Mouse (Mus musculus): Measurements from ENCODE around the gene Esrra.
A peak's percentile ranks its signal among the peaks of the same experiment; 100 is the strongest.

Esrra gene

DNA sequence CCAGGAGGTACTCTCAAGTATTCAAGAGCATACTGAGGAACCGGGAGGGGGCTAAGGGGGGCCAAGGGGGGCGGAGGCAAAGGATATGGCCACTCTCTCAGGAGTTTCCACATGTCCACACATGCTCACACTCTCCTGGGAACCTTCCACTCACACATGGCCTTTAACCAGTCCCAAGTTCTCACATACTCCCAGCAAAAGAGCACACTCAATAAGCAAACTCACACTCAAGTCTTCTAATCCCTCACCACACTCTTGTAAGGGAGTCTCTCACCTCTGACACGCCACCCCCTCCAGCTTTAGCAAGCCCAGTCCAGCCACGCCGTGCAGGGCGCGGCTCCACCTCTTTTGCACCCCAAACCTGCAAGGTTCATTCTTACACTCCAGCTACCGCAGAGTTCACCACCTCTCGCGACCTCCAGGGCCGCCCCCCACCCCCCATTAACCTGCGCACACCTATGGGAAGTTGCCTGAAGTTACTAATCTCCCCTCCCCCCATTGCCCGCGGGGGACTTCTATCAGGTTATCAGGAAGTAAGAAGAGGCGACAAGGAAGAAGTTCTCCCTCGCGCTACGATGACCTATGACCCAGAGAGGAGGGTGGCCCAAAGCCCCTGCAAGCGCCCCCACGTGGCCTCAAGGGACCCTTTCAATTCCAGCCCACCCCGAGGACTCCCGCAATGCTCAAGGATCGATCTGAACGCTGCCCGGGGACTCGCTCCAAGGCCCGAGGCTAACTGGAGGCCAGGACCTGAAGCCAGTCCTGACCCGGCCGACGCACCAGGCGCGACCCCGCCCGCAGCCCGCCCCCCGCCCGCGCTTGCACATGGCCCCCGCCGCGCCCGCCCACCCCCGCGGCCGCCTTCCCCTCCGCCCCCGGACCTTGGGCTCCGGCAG, 624 bp downstream of the Esrra start:
- DNase-seq (ENCODE audit: low read depth) = peak; percentile 41

DNA sequence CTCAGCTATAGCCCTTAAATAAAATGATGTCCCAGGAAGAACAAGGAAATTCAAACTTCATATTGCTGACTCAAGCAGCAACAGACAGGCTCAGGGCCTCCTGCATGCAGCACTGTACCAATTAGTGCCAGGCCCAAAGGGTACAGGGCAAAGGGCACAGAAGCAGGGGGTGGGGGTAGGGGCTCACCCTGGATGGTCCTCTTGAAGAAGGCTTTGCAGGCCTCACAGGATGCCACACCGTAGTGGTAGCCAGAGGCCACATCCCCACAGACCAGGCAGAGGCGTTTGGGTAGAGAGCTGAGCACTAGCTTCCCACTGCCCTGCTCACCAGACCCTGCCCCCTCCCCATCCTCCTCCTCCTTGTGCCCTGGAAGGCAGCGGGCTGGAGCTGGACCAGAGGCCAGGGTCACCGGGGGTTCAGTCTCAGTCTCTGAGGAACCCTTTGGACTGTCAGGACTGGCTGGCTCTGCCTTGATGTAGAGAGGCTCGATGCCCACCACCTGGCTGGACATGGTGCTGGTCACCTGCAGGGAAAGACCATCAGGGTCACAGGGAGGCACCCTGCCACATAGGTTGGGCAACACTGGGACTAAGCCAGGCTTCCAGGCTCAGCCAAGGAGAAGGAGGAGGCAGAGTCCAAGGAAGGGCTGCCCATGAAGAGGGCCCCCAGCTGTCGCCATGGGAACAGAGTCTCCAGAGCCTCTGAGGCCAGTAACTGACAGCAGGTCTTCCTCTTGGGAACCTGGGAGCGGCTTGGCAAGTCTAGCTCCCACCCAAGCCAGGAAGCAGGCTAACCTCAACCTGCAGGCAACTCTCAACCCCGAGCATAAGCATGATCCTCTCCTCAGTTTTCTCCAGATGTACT, 1.5 kb downstream of the Esrra start:
- DNase-seq (ENCODE audit: low read depth) = peak; percentile 69

DNA sequence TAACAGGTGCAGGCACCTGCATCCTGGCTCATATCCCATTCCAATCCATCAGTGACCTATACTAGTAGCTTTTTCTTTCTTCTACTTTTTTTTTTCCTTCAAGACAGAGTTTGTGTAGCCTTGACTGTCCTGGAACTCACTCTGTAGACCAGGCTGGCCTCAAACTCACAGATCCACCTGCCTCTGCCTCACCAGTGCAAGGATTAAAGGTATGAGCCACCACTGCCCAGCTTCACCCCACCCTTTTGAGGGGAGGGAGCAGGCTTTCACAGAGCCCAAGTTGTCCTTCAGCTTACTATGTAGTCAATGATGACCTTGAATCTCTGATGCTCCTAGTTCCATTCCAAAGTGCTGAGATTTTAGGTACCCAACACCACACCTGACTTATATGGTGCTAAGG, 2.2 kb downstream of the Esrra start:
- DNase-seq (ENCODE audit: low read depth) = no peak

DNA sequence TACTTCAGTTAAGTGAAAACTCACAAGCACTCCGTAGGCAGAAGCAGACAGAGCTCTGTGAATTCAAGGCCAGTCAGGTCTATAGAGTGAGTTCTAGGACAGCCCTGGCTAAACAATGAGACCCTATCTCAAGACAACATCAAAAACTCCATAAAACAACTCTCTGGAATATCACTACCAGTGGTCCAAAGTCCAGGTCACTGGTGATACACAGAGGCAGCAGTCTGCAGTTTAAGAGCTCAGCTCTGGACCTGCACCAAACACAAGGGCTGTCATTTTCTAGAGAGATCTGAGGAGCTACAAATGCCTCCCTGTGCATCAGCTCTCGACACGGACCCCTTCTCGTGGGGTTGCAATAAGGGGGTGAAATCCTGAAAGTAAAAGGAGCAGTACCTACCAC, 3.3 kb downstream of the Esrra start:
- DNase-seq (ENCODE audit: low read depth) = no peak

DNA sequence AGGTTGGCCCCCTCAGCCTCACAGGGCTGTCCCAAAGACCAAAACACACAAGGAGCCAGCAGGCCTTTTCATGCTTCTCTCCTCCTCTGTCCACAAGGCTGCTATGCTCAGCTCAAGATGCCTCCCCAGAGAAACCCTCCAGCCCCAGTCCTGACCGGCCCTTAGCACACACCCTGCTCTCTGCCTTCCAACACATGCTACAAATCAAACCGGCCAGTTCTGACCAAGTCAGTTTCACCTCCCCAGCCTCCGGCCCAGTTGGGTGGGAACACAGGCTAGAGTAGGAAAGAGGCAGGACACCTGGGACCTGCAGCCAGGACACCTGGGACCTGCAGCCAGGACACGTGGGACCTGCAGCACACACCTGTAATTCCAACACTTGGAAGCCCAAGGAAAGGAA, 5.1 kb downstream of the Esrra start:
- DNase-seq (ENCODE audit: low read depth) = no peak

DNA sequence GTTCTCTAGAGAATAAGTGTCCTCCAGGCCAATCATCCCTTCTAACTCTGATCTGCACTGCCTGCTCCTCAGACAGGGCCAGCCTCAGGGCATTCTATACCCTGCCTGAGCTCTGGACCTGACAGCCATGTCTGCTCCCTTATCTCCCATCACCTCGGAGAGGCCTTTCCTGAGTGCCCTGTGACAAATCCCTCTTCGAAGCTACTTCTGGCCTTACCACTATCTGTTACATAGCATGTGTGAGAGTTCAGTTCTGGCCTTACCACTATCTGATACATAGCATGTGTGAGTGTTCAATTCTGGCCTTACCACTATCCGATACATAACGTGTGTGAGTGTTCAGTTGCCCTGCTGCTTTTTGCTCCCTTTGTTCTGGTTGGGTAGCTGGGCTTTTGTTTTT, 6.3 kb downstream of the Esrra start:
- no peak for DNase-seq (ENCODE audit: low read depth)

DNA sequence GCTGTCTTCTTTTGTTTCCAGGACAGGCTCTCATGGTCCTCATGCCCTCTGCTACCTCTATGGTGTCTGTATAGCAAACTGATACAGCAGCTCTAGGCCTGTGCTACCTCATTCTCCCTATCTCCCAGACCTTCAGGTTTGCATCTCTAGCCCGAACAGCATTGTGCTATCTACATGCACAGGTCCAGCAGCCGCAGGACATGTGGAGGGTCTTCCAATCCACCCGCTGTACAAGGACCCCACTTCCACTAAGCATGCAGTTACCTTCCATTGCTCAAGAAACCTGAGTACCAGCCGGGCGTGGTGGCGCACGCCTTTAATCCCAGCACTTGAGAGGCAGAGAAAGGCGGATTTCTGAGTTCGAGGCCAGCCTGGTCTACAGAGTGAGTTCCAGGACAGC, 7.1 kb downstream of the Esrra start:
- no peak for DNase-seq (ENCODE audit: low read depth)

DNA sequence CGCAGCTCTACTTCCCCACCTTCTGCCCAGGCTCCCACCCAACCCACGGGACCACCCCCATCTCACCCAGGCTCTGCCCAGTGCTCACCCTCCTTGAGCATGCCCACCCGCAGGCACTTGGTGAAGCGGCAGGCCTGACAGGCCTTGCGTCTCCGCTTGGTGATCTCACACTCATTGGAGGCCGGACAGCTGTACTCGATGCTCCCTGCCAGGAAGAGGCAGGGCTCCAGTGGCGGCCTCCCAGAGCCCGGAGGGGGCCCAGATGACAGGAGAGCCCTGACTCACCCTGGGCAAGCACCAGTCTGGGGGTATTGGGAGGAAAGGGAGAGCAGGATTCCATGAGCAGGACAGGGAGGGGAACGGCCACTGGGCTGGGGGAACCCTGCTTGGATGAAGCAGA, 7.6 kb downstream of the Esrra start:
- no peak for DNase-seq (ENCODE audit: low read depth)

DNA sequence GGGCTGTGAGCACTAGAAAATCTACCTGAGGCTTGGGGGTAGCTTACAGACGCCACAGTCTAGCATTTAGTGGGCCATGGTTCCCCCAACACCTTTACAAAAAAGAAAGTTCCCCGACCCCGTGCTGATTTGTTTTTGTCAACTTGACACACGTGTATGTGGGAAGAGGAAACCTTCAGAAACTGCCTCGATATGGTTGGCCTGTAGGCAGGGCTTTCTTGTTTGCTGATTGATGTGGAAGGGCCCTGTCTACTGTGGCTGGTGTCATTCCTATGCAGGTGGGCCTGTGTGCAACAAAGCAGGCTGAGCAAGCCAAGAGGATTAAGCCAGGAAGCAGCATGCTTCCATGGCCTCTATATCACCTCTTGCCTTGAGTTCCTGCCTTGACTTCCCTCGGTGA, 8.6 kb downstream of the Esrra start:
- DNase-seq (ENCODE audit: low read depth) = no peak

DNA sequence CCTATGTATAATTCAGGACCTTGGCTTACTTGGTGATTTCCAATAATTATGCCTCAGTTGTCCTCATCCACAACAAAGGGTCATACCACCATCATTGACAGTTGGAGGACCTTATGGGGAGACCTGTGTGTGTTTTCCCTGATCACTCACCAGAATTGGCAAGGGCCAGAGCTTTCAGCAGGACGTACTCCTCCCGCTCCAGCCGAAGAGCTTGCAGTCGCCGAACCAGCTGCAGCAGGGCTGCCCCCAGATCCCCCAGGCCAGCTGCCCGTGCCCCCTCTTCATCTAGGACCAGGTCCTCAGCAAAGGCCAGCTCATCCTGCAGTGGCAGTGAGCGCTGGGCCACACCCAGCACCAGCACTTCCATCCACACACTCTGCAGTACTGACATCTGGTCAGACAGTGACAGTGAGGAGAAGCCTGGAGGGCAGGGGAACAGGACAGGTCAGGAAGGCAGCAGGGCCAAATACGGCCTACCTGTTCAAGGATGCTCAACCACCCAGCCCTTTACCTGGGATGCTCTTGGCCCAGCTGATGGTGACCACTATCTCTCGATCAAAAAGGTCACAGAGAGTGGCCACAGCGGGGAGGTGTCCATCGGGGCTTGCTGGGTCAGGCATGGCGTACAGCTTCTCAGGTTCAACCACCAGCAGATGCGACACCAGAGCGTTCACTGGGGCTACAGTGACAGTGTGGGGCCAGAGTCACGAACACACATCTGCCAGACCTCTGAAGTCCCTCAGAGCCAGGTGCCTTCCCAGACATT, 9.2 kb downstream of the Esrra start:
- DNase-seq (ENCODE audit: low read depth) = no peak

DNA sequence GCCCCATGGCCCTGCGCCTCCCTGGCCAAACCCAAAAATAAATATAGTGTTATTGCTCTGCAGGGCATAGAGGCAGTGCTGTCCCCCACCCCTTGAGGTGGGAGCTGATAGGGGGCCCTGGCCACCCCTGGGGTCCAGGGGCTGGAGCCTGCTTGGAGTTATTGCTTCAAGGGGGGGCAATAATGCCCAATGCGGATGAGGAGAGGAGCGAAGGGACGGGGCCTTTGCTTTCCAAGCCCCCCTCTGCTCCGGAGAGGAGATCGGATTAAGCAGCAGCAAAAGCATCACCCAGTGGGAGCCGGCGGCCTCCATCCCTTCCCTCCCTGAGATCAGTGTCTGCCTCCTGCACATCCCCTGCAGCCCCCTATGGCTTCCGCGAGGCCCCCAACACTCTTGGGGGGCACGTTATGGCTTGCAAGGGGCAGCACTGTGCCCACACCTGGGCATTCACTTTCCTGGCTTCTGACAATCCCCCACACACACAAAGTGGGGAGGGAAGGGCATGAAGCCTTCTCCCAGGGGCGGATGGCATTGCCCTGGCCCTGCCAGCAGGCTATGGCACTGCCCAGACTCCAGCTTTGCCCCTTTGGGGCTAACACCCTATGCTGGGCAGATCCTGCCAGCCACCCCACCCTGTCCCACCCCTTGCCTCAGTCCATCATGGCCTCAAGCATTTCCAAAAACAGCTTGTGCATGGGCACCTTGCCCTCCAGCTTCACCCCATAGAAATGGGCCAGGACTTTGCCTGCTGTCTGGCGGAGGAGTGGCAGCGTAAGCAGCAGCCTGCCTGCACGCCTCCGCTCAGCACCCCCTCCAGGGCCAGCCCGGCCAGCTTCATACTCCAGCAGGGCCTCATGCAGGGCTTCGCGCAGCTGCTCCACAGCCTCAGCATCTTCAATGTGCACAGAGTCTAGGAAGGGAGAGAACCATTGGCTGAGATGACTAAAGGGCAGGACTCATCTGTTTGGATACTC, 10.2 kb downstream of the Esrra start:
- no peak for DNase-seq (ENCODE audit: low read depth)

DNA sequence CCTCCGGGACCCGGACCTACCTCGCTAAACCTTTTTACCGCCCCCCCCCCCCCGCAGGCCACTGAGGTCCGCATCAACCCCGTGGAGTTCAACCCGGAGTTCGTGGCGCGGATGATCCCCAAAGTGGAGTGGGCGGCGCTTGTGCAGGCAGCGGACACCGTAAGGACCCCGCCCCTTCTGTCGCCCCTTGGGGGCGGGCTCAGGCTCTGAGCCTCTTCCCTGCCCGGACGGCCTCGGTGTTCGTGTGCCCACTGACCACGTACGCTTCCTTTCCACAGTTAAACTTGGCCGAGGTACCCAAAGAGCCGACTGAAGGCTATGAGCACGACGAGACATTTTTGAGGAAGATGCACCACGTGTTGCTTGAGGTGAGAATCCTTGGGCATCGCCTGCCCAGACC, 11.3 kb downstream of the Esrra start:
- peak; percentile 75 for DNase-seq (ENCODE audit: low read depth)

DNA sequence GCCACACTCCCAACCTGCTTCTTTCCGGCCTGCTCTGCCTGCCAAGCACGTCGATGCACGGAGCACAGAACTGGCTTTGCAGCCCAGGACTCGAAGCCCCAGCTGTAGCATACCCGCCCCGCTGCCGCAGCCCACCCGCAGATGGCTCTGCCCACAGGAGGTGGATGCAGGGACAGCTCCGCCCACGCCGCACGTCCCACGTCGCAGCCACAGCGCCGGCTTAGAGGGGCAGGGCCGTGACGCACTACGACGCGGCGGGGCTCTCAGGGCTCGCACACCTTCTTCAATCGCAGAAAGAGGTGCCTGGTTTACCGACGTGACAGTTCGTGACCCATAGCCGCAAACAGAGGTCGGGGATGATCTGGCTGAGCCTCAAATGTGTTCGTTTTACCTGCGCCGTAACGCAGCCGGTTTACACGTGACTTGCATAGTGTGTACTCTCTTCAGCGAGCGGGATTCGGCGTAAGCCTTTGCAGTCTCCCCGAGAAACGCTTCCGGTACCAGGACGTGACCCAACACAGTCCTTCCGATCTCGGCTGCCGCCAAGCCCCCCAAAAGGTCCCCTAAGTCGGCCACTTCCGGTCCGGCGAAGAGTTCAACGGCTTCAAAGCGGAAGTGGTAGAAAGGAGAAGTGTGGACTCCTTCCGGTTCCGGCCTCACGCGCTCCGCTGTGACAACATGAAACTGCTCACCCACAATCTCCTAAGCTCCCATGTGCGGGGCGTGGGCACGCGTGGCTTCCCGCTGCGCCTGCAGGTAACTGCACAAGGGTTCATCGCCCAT, 11.9 kb downstream of the Esrra start, which contains the start of the genes Trmt112 and Prdx5:
Gene Trmt112, plus strand, starts transcription at position 192 of the 783 bp plus-strand sequence.
Gene Prdx5, minus strand, starts transcription at position 600 of the 783 bp plus-strand sequence.
- peak; percentile 96 for DNase-seq (ENCODE audit: low read depth)

DNA sequence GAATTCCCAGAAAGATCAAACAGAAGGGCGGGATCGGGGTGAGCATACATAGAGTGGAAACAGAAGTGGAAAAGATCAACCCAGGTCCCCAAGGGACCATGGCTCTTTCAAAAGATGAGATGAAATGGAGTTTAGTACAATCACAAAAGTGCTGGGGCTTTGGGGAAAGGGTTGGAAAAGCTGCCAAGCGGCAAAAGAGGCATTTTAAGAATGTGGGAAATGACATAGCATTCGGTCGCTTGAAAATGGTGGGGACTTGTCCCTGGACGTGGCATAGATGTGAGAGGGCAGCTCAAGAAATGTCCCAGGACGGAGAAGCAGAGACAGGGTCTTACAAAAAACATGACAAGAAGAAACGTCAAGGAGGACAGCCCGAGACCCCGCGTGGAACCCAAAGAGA, 12.6 kb downstream of the Esrra start:
- DNase-seq (ENCODE audit: low read depth) = peak; percentile 53

DNA sequence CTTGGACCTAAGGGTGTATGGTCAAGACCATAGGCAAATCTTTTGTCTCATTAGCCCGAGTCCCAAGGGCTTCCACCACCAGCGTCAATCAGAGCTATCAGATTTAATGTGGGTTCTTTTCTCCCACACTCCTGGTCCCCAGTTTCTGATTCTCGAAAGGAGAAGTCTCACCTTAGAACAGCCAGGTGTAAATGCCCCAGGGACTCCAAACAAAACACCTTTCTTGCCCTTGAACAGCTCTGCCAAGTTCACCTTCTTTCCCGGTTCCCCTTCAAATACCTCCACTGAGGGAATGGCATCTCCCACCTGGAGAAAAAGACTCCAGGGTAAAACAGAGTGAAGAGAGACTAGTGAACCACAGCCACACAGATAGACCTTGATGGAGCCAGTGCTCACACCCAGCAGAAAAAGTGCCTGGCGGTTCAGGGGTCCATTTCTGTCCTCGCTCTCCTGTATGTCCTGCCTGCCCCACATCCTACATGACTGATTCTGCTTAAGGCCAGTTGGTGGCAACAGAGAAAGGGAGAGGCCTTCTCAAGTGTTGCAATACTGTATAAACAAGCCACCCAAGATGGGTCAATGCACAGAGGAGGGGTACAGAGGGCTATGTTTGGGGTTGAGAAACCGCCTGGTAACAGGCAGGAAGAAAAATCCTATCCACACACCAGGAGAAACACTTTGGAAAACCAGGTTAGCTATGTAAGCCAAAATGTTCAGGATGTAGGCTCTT, 13.6 kb downstream of the Esrra start:
- DNase-seq (ENCODE audit: low read depth) = peak; percentile 53

DNA sequence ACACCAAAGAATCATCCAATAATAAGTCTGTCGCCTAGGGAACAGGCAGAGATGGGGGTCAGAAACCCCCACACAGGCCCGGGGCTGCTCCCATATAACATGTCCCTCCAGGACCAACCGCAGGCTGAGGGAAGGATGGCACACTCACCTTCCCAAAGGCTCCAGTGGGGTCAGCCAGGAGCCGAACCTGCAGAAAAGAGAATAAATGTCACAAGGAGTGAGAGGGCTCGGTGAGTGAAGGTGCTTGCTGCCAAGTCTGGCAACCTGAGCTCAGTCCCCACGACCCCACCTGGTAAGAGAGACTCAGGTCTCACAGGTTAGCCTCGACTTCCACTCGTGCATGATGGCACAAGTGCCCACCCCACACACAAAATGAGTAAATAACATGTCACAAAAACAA, 14.5 kb downstream of the Esrra start:
- no peak for DNase-seq (ENCODE audit: low read depth)

DNA sequence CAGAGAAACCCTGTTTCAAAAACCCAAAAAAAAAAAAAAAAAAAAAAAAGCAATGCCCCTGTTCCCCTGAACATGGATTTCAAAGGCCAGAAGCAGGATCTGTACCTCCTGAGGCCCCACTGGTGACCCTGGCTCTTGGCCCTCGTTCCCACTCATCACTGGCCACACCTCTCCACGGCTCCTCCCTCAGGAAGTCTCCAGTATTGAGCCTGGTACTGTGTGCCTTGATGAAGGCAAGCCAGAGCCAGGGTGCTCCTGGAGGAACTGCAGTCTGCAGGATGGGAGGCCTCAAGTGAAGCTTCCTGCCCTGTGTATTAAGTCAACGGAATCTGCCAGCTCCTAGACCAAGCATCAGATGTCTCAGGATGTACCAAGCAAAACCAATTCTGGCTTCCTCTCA, 15.4 kb downstream of the Esrra start:
- no peak for DNase-seq (ENCODE audit: low read depth)

DNA sequence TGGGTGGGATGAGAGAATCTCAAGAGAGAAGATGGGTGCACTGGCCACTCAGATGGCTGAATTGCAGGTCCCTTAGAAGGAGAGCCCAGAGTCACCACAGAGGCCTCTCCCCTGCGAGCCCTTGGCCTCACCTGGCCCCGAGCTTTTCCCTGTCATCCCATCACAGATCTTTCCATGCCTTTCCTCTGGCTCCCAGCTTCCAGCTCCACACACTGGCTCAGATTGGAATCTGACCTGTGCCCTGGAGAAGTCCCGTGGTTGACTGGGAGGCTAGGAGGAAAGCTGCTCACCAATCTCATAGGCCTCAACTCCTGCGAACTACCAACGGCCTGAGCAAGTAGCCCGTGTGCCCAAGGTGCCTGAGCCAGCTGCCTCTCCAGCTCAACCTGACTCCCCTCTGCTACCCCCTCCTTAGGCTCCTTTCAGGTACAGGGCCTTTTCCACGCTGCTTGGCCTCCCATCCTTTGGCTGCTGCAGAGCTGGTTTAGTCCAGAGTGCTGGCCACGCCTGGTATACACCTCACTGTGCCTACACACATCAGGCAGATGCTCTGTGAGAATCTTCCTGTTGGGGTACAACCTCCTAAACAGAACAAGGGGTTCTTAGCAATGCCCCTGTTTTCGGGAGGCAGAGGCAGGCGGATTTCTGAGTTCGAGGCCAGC, 16.0 kb downstream of the Esrra start:
- DNase-seq (ENCODE audit: low read depth) = no peak

DNA sequence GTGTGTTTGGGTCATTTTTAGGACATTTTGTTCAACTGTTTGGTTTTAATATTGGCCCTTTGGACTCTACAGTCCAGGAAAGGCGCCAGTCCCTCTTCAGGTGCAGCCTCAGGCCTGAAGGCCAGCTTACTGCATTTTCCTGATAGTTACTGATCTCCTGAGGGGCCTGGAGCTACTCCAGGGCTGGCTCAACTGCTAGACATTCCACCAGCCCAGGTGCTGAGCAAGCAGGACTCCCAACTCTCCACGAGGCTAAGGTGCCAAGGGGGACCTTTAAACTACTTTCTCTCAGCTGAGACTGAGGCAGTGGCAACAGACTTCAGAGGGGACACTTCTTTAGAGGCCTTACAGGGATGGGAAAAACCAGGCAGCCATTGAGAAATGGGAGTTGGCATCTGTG, 16.8 kb downstream of the Esrra start:
- DNase-seq (ENCODE audit: low read depth) = no peak
